Comparison of ENCODE assay signal across 8 mouse cellular contexts in genomic region chr5:104570766-104571165, GRCm38 (mm10).
A peak's percentile ranks its signal among the peaks of the same experiment; 100 is the strongest.
DNase-seq lines count a peak whose midpoint lies in the region; ATAC-seq lines count a peak whose summit lies in the region.

No protein-coding gene starts in this region.

- H3K4me1 ChIP-seq in neural tube, embryonic 11.5 days (ENCODE audit: control insufficient read depth, insufficient read depth, low read length), result no peaks in the 10 kb centered on the region
- H3K4me1 ChIP-seq in kidney, embryonic 14.5 days (ENCODE audit: control insufficient read depth, insufficient read depth, low read length), result no peaks in the 10 kb centered on the region
- no peaks in the 10 kb centered on the region for H3K4me1 ChIP-seq in liver, embryonic 11.5 days (replicated peaks; ENCODE audit: control insufficient read depth, insufficient read depth, low read length)
- peaks cover 14% of the 10 kb centered on the region for H3K4me1 ChIP-seq in neural tube, embryonic 15.5 days

- ATAC-seq in neural tube, embryonic 11.5 days (ENCODE audit: insufficient read depth, low FRiP score, low TSS enrichment), result peak; percentile 35; the same call in 1 of the 2 replicates
- no peak for ATAC-seq in kidney, embryonic 14.5 days (ENCODE audit: low FRiP score, low TSS enrichment)
- ATAC-seq in liver, embryonic 11.5 days (replicated peaks; ENCODE audit: low FRiP score), result no peak
- peak; percentile 43 for ATAC-seq in neural tube, embryonic 15.5 days (ENCODE audit: low FRiP score)

- 48% methylated on average over 6 of the region's 6 CpGs for WGBS in neural tube, embryonic 11.5 days
- 44% methylated on average over 6 of the region's 6 CpGs for WGBS in kidney, embryonic 14.5 days
- WGBS in liver, embryonic 11.5 days, result 48% methylated on average over 6 of the region's 6 CpGs
- 27% methylated on average over 6 of the region's 6 CpGs for WGBS in neural tube, embryonic 15.5 days

- peak overlapping the region; percentile 47 for H3K4me3 ChIP-seq in neural tube, embryonic 11.5 days (ENCODE audit: low read depth, low read length)
- H3K4me3 ChIP-seq in kidney, embryonic 14.5 days (ENCODE audit: low read length), result peak overlapping the region; percentile 61
- H3K4me3 ChIP-seq in liver, embryonic 11.5 days (ENCODE audit: low read depth, low read length), result peak overlapping the region; percentile 70
- H3K4me3 ChIP-seq in neural tube, embryonic 15.5 days (replicated peaks), result peak overlapping the region; percentile 66

- H3K27me3 ChIP-seq in neural tube, embryonic 11.5 days (ENCODE audit: control insufficient read depth, insufficient read depth, low read length), result no peaks in the 10 kb centered on the region
- no peaks in the 10 kb centered on the region for H3K27me3 ChIP-seq in kidney, embryonic 14.5 days (ENCODE audit: control insufficient read depth, insufficient read depth, low read length)
- no peaks in the 10 kb centered on the region for H3K27me3 ChIP-seq in liver, embryonic 11.5 days (replicated peaks; ENCODE audit: control insufficient read depth, insufficient read depth, low read length)
- no peaks in the 10 kb centered on the region for H3K27me3 ChIP-seq in neural tube, embryonic 15.5 days (replicated peaks)

- no peak overlapping the region for H3K9ac ChIP-seq in neural tube, embryonic 11.5 days (ENCODE audit: low read length)
- no peak overlapping the region for H3K9ac ChIP-seq in kidney, embryonic 14.5 days (ENCODE audit: low read depth, low read length)
- H3K9ac ChIP-seq in liver, embryonic 11.5 days (ENCODE audit: low read depth, low read length), result no peak overlapping the region
- peak overlapping the region; percentile 47; the same call in 1 of the 2 replicates for H3K9ac ChIP-seq in neural tube, embryonic 15.5 days (replicated peaks)

- peak overlapping the region; percentile 17; the same call in 1 of the 2 replicates for H3K4me2 ChIP-seq in neural tube, embryonic 11.5 days (ENCODE audit: low read depth)
- peak overlapping the region; percentile 36 for H3K4me2 ChIP-seq in kidney, embryonic 14.5 days (replicated peaks; ENCODE audit: low read depth, low read length)
- H3K4me2 ChIP-seq in liver, embryonic 11.5 days, result peak overlapping the region; percentile 54
- H3K4me2 ChIP-seq in neural tube, embryonic 15.5 days, result peak overlapping the region; percentile 57

- DNase-seq in neural tube, embryonic 11.5 days (ENCODE audit: low spot score), result no peak
- DNase-seq in neural tube, embryonic 10.5 days (ENCODE audit: extremely low spot score, low spot score), result no peak
- DNase-seq in cerebellum, adult 9-10 months, result peak; percentile 55
- peak; percentile 16 for DNase-seq in gastrocnemius, postnatal 25 days
- DNase-seq in liver, embryonic 11.5 days (ENCODE audit: low spot score), result no peak
- no peak for DNase-seq in spleen, adult 12 weeks (ENCODE audit: low spot score)

- H3K9me3 ChIP-seq in neural tube, embryonic 11.5 days (ENCODE audit: control insufficient read depth, low read length), result peaks cover 3% of the 10 kb centered on the region; the same call in 1 of the 2 replicates
- H3K9me3 ChIP-seq in kidney, embryonic 14.5 days (ENCODE audit: control insufficient read depth, low read length), result peaks cover 5% of the 10 kb centered on the region; the same call in 1 of the 2 replicates
- peaks cover 2% of the 10 kb centered on the region; the same call in 1 of the 2 replicates for H3K9me3 ChIP-seq in liver, embryonic 11.5 days (ENCODE audit: control insufficient read depth, low read length)
- H3K9me3 ChIP-seq in neural tube, embryonic 15.5 days (replicated peaks), result peaks cover 11% of the 10 kb centered on the region; the same call in 1 of the 2 replicates

- 0 out of 2 replicates have a peak, but pooled peaks cover 2% of the 10 kb centered on the region for H3K36me3 ChIP-seq in neural tube, embryonic 11.5 days (ENCODE audit: control insufficient read depth, insufficient read depth, low read length)
- no peaks in the 10 kb centered on the region for H3K36me3 ChIP-seq in kidney, embryonic 14.5 days (ENCODE audit: control insufficient read depth, insufficient read depth, low read length)
- H3K36me3 ChIP-seq in liver, embryonic 11.5 days (ENCODE audit: control insufficient read depth, insufficient read depth, low read length), result peaks cover 8% of the 10 kb centered on the region; the same call in 1 of the 2 replicates
- peaks cover 11% of the 10 kb centered on the region for H3K36me3 ChIP-seq in neural tube, embryonic 15.5 days

- H3K27ac ChIP-seq in neural tube, embryonic 11.5 days (ENCODE audit: low read depth, low read length), result no peak overlapping the region
- no peak overlapping the region for H3K27ac ChIP-seq in kidney, embryonic 14.5 days (ENCODE audit: low read depth, low read length)
- H3K27ac ChIP-seq in liver, embryonic 11.5 days (ENCODE audit: low read depth, low read length), result no peak overlapping the region
- peak overlapping the region; percentile 92 for H3K27ac ChIP-seq in neural tube, embryonic 15.5 days (replicated peaks)

Comparison
In these comparisons a context has a peak if more than half of its experiments do, and no peak if none do; other contexts are left out.
1. ATAC-seq: peak in neural tube, embryonic 11.5 days (single experiment) and neural tube, embryonic 15.5 days (single experiment); none in kidney, embryonic 14.5 days (single experiment) and liver, embryonic 11.5 days (single experiment).
2. DNase-seq: peak in cerebellum, adult 9-10 months (single experiment) and gastrocnemius, postnatal 25 days (single experiment); none in neural tube, embryonic 11.5 days (single experiment), neural tube, embryonic 10.5 days (single experiment), liver, embryonic 11.5 days (single experiment) and spleen, adult 12 weeks (single experiment).
3. Peak in every context shown above with its lines, with median percentiles within 50 percentile points of each other: H3K4me2 ChIP-seq and H3K4me3 ChIP-seq.